Mouse (Mus musculus) heart, postnatal 25 days (tissue): ENCODE data around the gene Pwwp2b. TPM values are rescaled to one million over a fixed set of nuclear protein-coding genes. Genes with fewer than 3 reads are reported as not detected.

Experiments used
- DNase-seq: peaks from one replicate; pipeline ENCODE4 v3.0.0; 2022; ENCODE audit warnings: low spot score
- intact Hi-C: fragments of 180-260 bp; cut with DNase I; formaldehyde crosslinking; loops from one replicate; pipeline ENCODE4 v1.15.1; 2025
- total RNA-seq, 2 experiments: library from RNA; stranded (reverse); gene quantifications; 2 replicates each; pipeline ENCODE4 v1.2.3; 2021

Gene Pwwp2b
- total RNA-seq, 2 experiments from 2014 or later = 8.7 to 9.7 TPM

DNA sequence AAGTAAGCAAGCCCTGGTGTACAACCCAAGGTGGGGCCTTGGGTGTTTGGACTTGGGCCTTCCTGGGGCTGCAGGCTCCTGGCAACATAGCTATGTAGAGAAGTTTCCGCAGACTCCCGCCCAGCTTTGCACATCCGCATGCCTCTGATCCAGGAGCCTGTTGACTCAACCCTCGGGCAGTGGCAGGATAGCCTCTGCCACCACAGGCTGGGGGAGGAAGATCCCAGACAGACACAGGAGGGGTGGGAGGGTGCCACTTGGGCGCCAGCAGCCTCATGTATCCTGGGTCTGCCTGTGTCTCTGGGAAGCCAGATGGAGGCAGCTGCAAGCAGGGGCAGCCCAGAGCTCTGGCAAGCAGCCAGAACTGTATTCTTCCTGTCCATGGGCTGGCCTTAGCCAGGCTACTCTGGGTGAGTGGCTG, 3.6 kb downstream of the Pwwp2b start:
- DNase-seq = peak; percentile 34
- intact Hi-C loops = loop anchor here (2.0 kb wide), 1 partner anchor 21 kb away; no protein-coding TSS in a partner anchor

DNA sequence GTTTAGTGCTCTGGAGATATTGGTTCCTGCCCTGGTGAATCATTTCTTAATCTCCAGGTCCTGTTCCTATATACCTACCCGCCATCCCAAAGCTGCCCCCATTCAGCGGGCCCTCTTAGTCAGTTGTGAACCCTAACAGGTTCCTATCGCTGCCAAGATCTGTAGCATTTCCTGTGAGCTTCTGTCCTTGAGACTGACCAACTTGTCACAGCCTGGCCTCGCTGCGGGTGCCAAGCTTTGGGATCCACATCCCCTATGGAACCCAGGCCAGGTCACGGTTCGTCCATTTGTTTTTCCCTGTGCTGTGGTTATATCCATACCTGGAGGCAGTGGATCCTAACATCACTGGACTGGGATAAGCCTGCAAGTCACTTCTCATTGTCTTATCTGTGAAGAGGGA, 4.3 kb downstream of the Pwwp2b start:
- no peak for DNase-seq
- intact Hi-C loops = no loop called here

- intact Hi-C loops = no loop called here
- no peak for DNase-seq
Measured at GRCm38 (mm10) chr7:139252986-139253385, 4.7 kb downstream of the Pwwp2b start.

- DNase-seq = no peak
- intact Hi-C loops = no loop called here
Measured at GRCm38 (mm10) chr7:139253462-139253861, 5.2 kb downstream of the Pwwp2b start.

GRCm38 (mm10) chr7:139254626-139255025, 6.3 kb downstream of the Pwwp2b start:
- intact Hi-C loops = no loop called here
- no peak for DNase-seq

DNA sequence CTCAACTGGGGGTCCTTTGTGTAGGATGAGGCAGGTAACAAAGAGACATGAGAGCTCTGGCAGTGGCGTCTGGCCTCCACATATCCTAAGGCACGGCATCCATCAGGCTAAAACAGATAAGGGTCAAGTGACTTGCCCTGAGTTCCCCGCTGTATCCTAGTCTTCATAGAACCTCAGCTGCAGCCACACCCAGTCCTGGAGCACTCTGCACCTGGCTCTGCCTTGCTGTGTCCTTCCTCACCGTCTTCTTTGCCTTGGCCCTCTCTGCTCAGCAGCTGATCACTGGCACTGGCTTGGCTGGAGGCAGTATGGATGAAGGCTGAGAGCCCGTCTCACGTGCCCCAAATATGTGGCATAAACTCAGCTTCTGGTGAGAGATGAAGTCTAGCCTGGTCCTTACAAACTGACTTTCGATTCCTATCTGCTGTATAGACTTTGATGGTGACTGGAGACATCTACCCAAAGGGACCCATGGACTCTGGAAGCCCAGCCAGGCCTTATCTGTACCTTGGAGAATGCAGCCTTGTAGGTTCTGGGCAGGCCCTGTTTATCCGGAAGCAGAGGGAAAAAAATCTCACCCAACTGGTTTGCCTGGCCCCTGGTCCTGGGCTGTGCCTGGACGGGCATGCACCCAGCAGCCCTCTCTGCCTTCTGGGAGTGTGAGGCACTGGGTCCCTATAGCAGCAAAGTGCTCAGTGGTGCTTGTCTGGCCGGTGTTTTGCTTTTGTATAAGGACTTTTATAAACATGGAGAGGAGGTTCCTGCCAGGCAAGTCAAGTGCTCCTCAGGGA, 9.7 kb downstream of the Pwwp2b start:
- intact Hi-C loops = no loop called here
- no peak for DNase-seq

- DNase-seq = no peak
- intact Hi-C loops = no loop called here
Measured at GRCm38 (mm10) chr7:139264337-139264736, 16.1 kb downstream of the Pwwp2b start.

DNA sequence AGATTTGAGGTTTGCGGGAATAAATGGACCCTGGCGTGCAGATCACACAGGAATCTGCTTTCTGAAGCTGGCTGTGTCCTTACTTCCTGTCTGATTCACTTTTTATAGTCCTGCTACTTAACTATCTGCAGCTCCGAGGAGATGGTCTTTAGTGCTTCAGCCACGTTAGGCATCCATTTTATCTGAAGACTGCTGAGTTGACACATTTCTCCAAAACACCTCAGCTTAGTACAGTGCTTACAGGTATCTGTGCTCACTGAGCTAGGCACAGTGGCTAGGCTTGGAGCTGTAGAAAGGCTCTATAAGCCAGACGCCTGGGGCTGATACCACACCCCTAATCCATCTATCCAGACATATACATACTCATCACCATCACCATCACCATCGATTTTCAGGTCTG, 17.4 kb downstream of the Pwwp2b start:
- intact Hi-C loops = no loop called here
- DNase-seq = no peak

DNA sequence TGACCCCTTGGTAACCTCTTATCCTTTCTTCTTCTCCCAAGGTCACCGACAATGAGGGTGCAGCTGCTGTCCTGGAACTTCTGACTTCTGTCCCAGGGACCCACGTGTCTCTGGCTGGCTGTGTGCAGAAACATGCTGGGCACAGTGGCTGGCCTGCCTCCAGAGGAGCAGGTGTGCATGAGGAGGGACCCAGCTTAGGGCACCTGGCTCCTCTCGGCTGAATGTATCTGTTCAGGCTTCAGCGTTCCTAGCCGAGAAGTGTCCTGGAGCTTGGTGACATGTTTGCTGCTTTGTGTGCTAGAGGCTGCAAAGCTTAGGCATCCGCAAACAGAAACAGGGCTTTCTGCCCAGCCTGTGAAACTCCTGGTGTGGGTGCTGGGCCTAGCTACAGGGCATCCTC, 18.1 kb downstream of the Pwwp2b start:
- DNase-seq = no peak

DNA sequence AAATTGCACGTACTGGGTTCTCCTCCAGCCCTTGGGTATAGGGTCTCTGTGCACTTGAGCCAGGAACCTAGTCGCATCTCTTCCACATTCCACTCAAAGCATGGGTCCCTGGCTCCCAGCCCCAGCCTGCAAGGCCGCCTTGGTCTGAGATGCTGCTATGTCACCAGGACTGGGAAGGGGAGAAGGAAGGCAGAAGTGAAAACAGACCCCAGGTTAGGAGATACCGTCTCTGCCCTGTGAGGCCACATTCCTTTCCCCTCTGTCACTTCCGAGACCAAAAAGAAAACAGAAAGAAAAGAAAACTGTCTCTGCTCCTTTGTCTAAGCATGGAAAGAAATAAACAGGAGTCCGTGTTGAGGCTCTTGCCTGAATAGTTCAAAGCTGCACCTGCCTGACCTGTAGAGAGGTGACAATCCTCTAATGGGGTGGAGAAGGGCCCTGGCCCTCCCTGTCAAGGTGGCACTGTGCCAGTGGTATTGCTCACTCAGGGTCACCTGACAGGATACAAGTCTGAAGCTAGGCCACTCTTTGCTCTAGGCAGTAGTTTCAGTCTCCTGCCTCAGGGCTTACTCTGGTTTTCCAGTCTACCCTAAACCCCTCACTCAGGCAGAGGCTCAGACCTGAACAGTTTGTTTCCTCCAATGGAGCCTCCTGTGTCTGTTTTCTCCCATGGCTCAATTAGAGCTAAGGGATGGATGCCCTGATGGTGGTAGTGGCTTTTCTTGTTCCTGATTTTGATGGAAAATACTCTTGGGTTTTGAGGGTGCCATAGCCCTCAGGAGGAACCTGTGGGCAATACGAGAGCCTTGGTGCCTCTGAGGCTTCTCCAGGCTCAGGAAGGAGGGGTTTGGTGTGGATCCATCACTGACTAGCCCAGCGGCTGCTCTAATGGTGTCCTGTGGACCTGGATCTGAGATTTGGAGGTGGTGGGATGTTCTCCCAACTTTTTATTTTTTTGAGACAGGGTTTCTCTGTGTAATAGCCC, 18.9 kb downstream of the Pwwp2b start:
- intact Hi-C loops = no loop called here
- DNase-seq = no peak

More for the DNA sequence above, 18.1 kb downstream of the Pwwp2b start:
- intact Hi-C loops = no loop called here

GRCm38 (mm10) chr7:139270738-139271137, 22.5 kb downstream of the Pwwp2b start:
- intact Hi-C loops = no loop called here
- DNase-seq = no peak

DNA sequence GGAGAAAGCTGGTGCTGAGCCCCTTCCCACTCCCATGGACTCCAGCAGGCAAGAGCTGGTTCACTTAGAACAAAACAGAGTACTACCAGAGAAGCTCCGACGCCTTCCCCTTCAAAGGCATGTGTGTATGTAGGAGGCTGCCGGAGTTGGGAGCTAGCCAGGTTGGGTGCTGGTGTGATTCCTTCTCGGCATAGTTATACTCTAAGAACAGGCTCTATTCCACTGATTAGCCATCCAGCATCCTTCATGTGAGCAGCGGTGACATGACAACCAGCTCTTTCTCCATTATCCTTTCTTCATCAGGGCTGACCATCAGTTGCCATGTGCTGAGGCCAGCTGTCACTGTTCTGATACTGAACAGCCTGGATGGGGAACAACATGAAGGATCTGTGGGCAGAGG, 23.6 kb downstream of the Pwwp2b start:
- intact Hi-C loops = loop anchor here (2.0 kb wide), 1 partner anchor 21 kb away; no protein-coding TSS in a partner anchor
- DNase-seq = no peak

- no peak for DNase-seq
Measured at GRCm38 (mm10) chr7:139272639-139273396, 24.5 kb downstream of the Pwwp2b start.

GRCm38 (mm10) chr7:139273397-139273719, 25.1 kb downstream of the Pwwp2b start:
- DNase-seq = peak; percentile 44
- intact Hi-C loops = loop anchor here (2.0 kb wide), 1 partner anchor 23 kb away; no protein-coding TSS in a partner anchor

More at GRCm38 (mm10) chr7:139272639-139273396, 24.5 kb downstream of the Pwwp2b start:
- intact Hi-C loops = loop anchor here (2.0 kb wide), 1 partner anchor 22 kb away; no protein-coding TSS in a partner anchor

DNA sequence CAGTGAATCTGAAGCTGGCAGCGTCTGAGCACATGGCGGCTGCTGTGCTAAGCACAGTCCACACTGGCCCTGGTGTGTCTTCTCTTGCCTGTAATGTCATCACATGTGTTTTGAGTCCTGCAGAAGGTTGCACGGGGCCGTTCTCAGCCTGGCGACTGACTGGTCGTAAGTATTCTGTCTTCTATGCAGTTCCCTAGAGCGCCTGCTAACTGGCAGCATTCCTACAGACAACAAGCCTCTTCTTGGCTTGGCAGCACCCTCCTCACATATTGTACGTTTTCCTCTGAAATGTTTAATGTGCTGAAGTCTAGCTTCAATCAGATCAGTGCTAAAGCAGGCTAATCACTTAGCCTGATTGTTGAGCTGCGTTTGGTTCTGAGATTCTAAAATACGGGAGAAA, 27.3 kb downstream of the Pwwp2b start:
- DNase-seq = no peak
- intact Hi-C loops = no loop called here

DNA sequence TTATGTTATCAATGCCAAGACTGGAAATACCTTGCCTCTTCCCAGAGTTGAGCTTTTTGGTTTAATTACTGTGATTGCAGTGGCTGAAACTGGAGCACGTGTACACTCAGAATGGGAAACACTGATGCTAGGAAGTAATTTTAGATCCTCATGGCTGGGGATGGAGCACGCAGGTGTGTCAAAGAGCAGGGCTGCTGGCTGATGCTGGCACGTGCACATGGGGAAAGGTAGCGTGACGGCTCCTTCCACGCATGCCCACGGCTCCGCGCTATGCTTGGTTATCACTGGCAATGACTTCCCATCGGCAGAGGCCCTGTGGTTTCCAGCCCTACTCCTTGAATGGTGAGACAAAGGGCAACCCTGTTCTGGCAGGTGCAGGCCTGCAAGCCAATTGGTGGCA, 27.9 kb downstream of the Pwwp2b start:
- intact Hi-C loops = no loop called here
- DNase-seq = no peak

- intact Hi-C loops = no loop called here
- no peak for DNase-seq
Measured at GRCm38 (mm10) chr7:139277536-139277935, 29.3 kb downstream of the Pwwp2b start.

DNA sequence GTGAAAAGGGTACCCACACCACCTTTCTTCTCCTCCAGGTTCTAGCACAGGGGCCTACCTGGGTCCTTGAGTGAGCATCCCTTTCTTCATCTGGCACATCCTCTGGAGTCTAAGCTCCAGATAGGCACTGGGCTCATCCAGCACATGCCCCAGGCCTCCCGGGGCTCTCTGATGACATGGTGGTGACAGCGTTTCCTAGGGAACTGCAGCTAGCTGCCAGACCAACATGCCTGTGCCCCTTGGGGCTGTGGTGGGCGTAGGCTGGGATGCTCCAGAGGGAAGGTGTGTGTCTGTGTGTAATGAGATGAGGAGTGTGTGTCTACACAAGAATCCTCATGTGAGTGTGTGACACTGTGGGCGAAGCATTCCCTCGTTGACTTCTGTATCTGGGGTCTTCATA, 31.3 kb downstream of the Pwwp2b start:
- intact Hi-C loops = no loop called here
- no peak for DNase-seq

DNA sequence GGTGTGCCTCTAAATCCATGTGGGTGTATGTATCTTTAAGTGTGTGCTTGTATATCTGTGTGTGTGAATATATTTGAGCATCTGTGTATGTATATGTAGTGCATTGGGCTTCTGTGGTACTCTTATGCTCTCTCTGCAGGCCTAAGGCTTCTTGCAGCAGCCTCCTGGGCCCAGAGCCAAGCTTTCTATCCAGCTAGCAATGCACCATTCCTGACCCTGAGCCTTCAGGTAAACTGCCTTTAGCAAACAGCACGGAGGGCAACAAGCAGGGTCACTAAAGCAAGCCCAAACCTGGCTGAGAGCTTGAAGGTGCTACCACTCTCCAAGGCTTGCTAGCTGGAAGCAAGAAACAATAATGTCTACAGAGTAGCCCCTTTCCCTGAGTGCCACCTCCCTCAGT, 31.8 kb downstream of the Pwwp2b start:
- intact Hi-C loops = no loop called here
- DNase-seq = no peak

DNA sequence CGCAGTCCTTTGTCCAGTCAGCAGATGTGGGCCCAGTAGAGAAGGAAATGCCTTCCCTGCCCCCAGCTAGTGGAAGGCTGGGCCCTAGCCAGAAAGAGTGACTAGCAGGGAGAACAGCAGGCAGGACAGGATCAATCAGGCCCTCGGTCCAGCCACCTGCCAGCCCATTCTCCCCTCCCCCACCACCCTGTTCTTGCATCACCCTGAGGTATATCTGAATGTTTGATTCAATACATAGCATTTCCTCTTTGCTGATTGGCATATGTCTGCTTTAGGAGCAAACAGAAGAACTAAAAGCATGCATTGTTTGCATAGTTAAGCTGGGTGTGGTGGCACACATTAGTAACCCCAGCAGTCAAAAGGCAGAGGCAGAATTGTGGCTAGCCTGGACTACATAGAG, 32.9 kb downstream of the Pwwp2b start:
- intact Hi-C loops = no loop called here
- DNase-seq = no peak
